Mouse (Mus musculus): ENCODE measurements around the gene Smagp. TPM values are rescaled to one million over a fixed set of nuclear protein-coding genes. Genes with fewer than 3 reads are reported as not detected.
A peak's percentile ranks its signal among the peaks of the same experiment; 100 is the strongest.

Smagp gene
- total RNA-seq (2022), result 1 to 10 TPM; 1.4 to 4.3 (median 2.7) TPM

- DNase-seq (ENCODE audit: low spot score in 2 of 2), result no peak
Measured at GRCm38 (mm10) chr15:100636700-100637501, at the start of gene Smagp. TSS of gene Smagp (minus strand) at chr15:100636940.

GRCm38 (mm10) chr15:100686434-100686833 lies 49.7 kb upstream of the Smagp start:
- no peak for DNase-seq (ENCODE audit: low spot score in 2 of 2)

GRCm38 (mm10) chr15:100685849-100686248 lies 49.1 kb upstream of the Smagp start:
- DNase-seq (ENCODE audit: low spot score in 2 of 2), result no peak

GRCm38 (mm10) chr15:100685255-100685654 lies 48.5 kb upstream of the Smagp start:
- no peak for DNase-seq (ENCODE audit: low spot score in 2 of 2)

GRCm38 (mm10) chr15:100684450-100684849 lies 47.7 kb upstream of the Smagp start:
- no peak for DNase-seq (ENCODE audit: low spot score in 2 of 2)

GRCm38 (mm10) chr15:100683041-100683440 lies 46.3 kb upstream of the Smagp start:
- DNase-seq (ENCODE audit: low spot score in 2 of 2), result peak; percentile 51 to 83

GRCm38 (mm10) chr15:100681770-100682169 lies 45.0 kb upstream of the Smagp start:
- DNase-seq (ENCODE audit: low spot score in 2 of 2), result no peak

- no peak for DNase-seq (ENCODE audit: low spot score in 2 of 2)
Measured at GRCm38 (mm10) chr15:100680381-100680780, 43.6 kb upstream of the Smagp start.

- DNase-seq (ENCODE audit: low spot score in 2 of 2), result no peak
Measured at GRCm38 (mm10) chr15:100679005-100679404, 42.3 kb upstream of the Smagp start.

GRCm38 (mm10) chr15:100678581-100678980 lies 41.8 kb upstream of the Smagp start:
- DNase-seq (ENCODE audit: low spot score in 2 of 2), result no peak

- DNase-seq (ENCODE audit: low spot score in 2 of 2), result no peak
Measured at GRCm38 (mm10) chr15:100677675-100678074, 40.9 kb upstream of the Smagp start.

GRCm38 (mm10) chr15:100676521-100676920 lies 39.8 kb upstream of the Smagp start:
- no peak for DNase-seq (ENCODE audit: low spot score in 2 of 2)

- DNase-seq (ENCODE audit: low spot score in 2 of 2), result no peak
Measured at GRCm38 (mm10) chr15:100675486-100675885, 38.7 kb upstream of the Smagp start.

- no peak for DNase-seq (ENCODE audit: low spot score in 2 of 2)
Measured at GRCm38 (mm10) chr15:100674566-100674965, 37.8 kb upstream of the Smagp start.

- no peak for DNase-seq (ENCODE audit: low spot score in 2 of 2)
Measured at GRCm38 (mm10) chr15:100673585-100674391, 37.0 kb upstream of the Smagp start.

- DNase-seq (ENCODE audit: low spot score in 2 of 2), result no peak
Measured at GRCm38 (mm10) chr15:100670833-100671232, 34.1 kb upstream of the Smagp start.

- no peak for DNase-seq (ENCODE audit: low spot score in 2 of 2)
Measured at GRCm38 (mm10) chr15:100670004-100670403, 33.3 kb upstream of the Smagp start.

- DNase-seq (ENCODE audit: low spot score in 2 of 2), result peak in 1 of 2 experiments; percentile 12
Measured at GRCm38 (mm10) chr15:100669337-100669736, 32.6 kb upstream of the Smagp start, which contains the start of gene Bin2. TSS of gene Bin2 (minus strand) at chr15:100669553.

- no peak for DNase-seq (ENCODE audit: low spot score in 2 of 2)
Measured at GRCm38 (mm10) chr15:100667871-100668545, 31.3 kb upstream of the Smagp start.

- DNase-seq (ENCODE audit: low spot score in 2 of 2), result no peak
Measured at GRCm38 (mm10) chr15:100667420-100667819, 30.7 kb upstream of the Smagp start.

GRCm38 (mm10) chr15:100666851-100667250 lies 30.1 kb upstream of the Smagp start:
- DNase-seq (ENCODE audit: low spot score in 2 of 2), result no peak

- DNase-seq (ENCODE audit: low spot score in 2 of 2), result no peak
Measured at GRCm38 (mm10) chr15:100666219-100666696, 29.5 kb upstream of the Smagp start.

Measured in layer of hippocampus, adult 8-10 months (tissue).